Mouse (Mus musculus) embryonic stem cell, embryonic (primary cell): Measurements from ENCODE around the gene Numbl.

ENCODE experiments used
- CTCF ChIA-PET, 4 experiments: fragments of 300-600 bp in 2 of 4; fragments of 350-600 bp in 2 of 4; sonication (Branson Sonifier 250); formaldehyde crosslinking; loops; one replicate each; lab custom pipeline; 2022; ENCODE audit warnings: inconsistent platforms in 2 of 4; lab: Charles Lee
- POLR2A ChIA-PET, 4 experiments: fragments of 300-600 bp in 2 of 4; fragments of 350-600 bp in 2 of 4; sonication (Branson Sonifier 250); formaldehyde crosslinking; loops; one replicate each; lab custom pipeline; 2022; ENCODE audit warnings: antibody characterized with exemption in 4 of 4, inconsistent platforms in 1 of 4; lab: Charles Lee

Gene Numbl

DNA sequence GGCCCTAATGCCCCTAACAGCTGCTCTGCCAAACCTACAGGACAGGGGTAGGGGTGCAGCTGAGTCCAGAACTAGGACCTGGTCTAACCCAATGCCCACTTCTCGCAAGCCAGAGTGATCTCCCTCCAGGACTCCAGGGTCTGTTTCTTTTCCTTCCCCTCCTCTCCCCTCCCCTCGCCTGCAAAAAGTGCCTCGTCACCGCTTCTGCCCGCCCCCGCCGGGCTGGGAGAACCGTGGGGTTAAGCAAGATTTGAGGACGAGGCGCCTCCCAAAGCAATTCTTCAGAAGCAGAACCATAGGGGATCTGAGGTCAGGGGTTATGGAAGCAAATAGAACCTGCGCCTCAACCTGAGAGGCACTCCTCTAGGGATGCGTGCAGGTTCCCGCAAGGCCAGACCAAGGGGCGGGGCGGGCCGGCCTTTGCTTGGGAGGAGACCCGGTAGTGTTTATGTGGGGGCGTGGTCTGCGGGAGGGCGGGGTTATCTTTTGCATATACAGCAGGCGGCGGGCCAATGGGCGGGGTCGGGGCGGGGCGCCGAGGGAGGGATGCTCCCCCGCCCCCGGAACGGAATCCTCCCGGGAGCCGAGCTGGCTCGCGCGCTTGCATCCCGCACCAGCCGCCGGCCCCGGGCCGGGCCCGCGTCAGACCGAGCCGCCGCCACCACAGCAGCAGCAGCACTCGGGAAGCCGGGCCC lies at the start of gene Numbl:
Gene Numbl, plus strand, starts transcription at position 229 of the 695 bp plus-strand sequence.
- CTCF ChIA-PET, result interaction anchor here in 3 of 4 experiments (0.5 to 8.9 kb wide), 24 partner anchors 11 to 1608 kb away, joined by 3 to 85 read pairs (median 6); partner anchors contain the start of genes Rab4b (in 2 of the 3) and Coq8b (in 1 of the 3)

DNA sequence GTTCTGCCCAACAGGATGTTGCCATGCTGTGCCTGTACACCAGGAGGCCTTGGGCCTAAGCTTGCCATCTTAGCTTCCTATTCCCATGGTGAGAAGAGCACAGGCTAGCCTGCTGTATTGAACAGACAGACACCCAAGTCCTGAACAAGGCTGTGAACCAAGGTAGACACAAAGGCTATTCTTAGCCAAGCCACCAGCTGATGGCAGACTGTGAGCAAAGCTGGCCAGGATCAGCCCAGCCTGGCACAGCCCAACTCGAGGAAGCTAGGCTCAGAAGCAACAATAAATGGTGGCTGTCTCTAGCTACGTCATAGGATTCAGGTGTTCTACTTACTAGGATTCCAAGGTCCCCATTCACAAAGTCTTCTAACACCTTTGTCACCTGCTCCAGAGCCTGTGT lies 45.6 kb upstream of the Numbl start:
- POLR2A ChIA-PET, result interaction anchor here (0.6 to 6.1 kb wide), 24 partner anchors 9 to 1809 kb away, joined by 3 to 65 read pairs (median 4); partner anchors contain the start of genes BC024978 (in 3 of the 4), Snrpa (in 3 of the 4), Coq8b (in 1 of the 4) and Egln2 (in 1 of the 4)
- CTCF ChIA-PET, result interaction anchor here in 2 of 4 experiments (0.5 to 1.7 kb wide), 7 partner anchors 9 to 278 kb away, joined by 3 to 9 read pairs (median 3); partner anchors contain the start of gene Snrpa (in 1 of the 2)

More for the DNA sequence above, at the start of gene Numbl:
- POLR2A ChIA-PET, result interaction anchor here (0.5 to 6.8 kb wide), 74 partner anchors 9 to 1118 kb away, joined by 3 to 66 read pairs (median 4); partner anchors contain the start of genes BC024978 (in 3 of the 4), Coq8b (in 3 of the 4), Snrpa (in 3 of the 4) and Egln2 (in 2 of the 4)

GRCm38 (mm10) chr7:27218586-27218985 lies 39.6 kb upstream of the Numbl start:
- CTCF ChIA-PET, result interaction anchor here in 3 of 4 experiments (0.5 to 1.2 kb wide), 3 partner anchors 10 to 37 kb away, joined by 3 read pairs; partner anchors contain the start of gene Itpkc (in 1 of the 3)
- POLR2A ChIA-PET, result interaction anchor here in 3 of 4 experiments (0.6 to 6.9 kb wide), 16 partner anchors 9 to 63 kb away, joined by 3 to 65 read pairs (median 6); partner anchors contain the start of genes BC024978 (in 2 of the 3), Itpkc (in 2 of the 3), Snrpa (in 2 of the 3) and Coq8b (in 1 of the 3)

DNA sequence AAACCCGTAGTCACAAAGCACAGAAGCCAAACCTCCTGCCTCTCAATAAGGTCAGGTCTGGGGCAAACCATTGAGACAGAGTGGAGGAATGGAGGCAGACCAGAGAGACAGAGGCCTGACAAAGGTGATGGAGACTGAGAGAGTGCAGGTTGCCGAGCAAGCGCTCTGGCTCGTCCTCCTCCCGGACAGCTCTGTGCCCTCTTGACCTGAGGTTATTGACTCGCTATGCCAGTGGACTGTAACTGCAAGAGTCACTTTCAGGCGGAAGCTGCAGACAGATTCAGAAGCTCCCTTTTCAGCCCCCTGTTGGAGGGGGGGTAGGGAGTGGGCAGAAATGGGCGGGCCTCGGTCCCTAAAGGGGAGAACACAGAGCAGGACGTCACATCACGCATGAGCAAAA lies 38.3 kb upstream of the Numbl start:
- CTCF ChIA-PET, result interaction anchor here in 2 of 4 experiments (0.5 to 1.7 kb wide), 3 partner anchors 11 to 17 kb away, joined by 6 to 7 read pairs (median 6); partner anchors contain the start of gene Coq8b (in 1 of the 2)
- POLR2A ChIA-PET, result interaction anchor here in 3 of 4 experiments (0.9 to 6.9 kb wide), 10 partner anchors 8 to 65 kb away, joined by 3 to 65 read pairs (median 5); partner anchors contain the start of genes BC024978 (in 2 of the 3), Snrpa (in 2 of the 3), Coq8b (in 1 of the 3) and Itpkc (in 1 of the 3)

- CTCF ChIA-PET, result interaction anchor here in 3 of 4 experiments (0.5 to 1.3 kb wide), 4 partner anchors 9 to 1470 kb away, joined by 3 to 4 read pairs (median 3); no protein-coding TSS in a partner anchor
- POLR2A ChIA-PET, result interaction anchor here in 3 of 4 experiments (1.0 to 6.9 kb wide), 14 partner anchors 9 to 63 kb away, joined by 3 to 65 read pairs (median 6); partner anchors contain the start of genes BC024978 (in 2 of the 3), Coq8b (in 2 of the 3), Snrpa (in 2 of the 3) and Rab4b (in 1 of the 3)
Observed at GRCm38 (mm10) chr7:27221939-27222338, 36.3 kb upstream of the Numbl start.

- CTCF ChIA-PET, result interaction anchor here in 1 of 4 experiments (1.3 kb wide), 1 partner anchor 8 kb away, joined by 3 read pairs; no protein-coding TSS in a partner anchor
- POLR2A ChIA-PET, result interaction anchor here in 3 of 4 experiments (0.6 to 6.9 kb wide), 15 partner anchors 8 to 63 kb away, joined by 3 to 65 read pairs (median 6); partner anchors contain the start of genes BC024978 (in 2 of the 3), Coq8b (in 2 of the 3), Snrpa (in 2 of the 3) and Rab4b (in 1 of the 3)
Observed at GRCm38 (mm10) chr7:27222538-27222937, 35.7 kb upstream of the Numbl start.

- POLR2A ChIA-PET, result interaction anchor here in 3 of 4 experiments (0.6 to 5.7 kb wide), 18 partner anchors 8 to 93 kb away, joined by 3 to 74 read pairs (median 4); partner anchors contain the start of genes Snrpa (in 3 of the 3), BC024978 (in 2 of the 3), Coq8b (in 1 of the 3) and Rab4b (in 1 of the 3)
- CTCF ChIA-PET, result interaction anchor here in 2 of 4 experiments (0.5 to 1.8 kb wide), 3 partner anchors 8 to 1888 kb away, joined by 3 to 5 read pairs (median 4); partner anchors contain the start of gene Coq8b (in 1 of the 2)
Observed at GRCm38 (mm10) chr7:27224877-27225575, 33.2 kb upstream of the Numbl start.

DNA sequence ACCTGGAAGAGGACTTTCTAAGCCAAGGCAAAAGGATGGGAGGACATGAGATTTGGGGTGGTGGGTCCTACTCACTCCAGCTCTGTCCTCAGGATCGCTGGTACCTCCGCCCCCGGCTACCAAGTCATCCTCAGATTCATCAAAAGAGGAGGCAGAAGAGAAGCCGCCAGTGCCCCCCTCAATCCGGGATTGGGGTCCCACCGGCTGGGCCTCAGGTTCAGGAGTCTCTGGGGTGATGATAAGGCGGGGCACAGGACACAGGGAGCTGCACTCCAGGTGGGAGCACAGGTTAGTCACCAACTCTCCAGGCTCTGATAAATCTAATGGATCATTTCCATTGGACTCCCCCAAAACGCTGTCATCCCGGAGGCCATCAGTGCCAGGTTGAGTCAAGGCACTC lies 31.0 kb upstream of the Numbl start:
- POLR2A ChIA-PET, result interaction anchor here in 3 of 4 experiments (1.0 to 7.6 kb wide), 19 partner anchors 8 to 281 kb away, joined by 3 to 88 read pairs (median 9); partner anchors contain the start of genes BC024978 (in 3 of the 3), Snrpa (in 3 of the 3), Egln2 (in 1 of the 3) and Rab4b (in 1 of the 3)
- CTCF ChIA-PET, result interaction anchor here in 1 of 4 experiments (1.1 to 1.5 kb wide), 2 partner anchors 23 to 49 kb away, joined by 3 read pairs; partner anchors contain the start of gene Rab4b

GRCm38 (mm10) chr7:27227676-27228075 lies 30.6 kb upstream of the Numbl start:
- POLR2A ChIA-PET, result interaction anchor here in 3 of 4 experiments (1.0 to 7.6 kb wide), 27 partner anchors 8 to 280 kb away, joined by 3 to 88 read pairs (median 8); partner anchors contain the start of genes BC024978 (in 3 of the 3), Snrpa (in 3 of the 3), Egln2 (in 1 of the 3) and Rab4b (in 1 of the 3)
- CTCF ChIA-PET, result interaction anchor here in 3 of 4 experiments (0.5 to 1.5 kb wide), 6 partner anchors 24 to 1818 kb away, joined by 3 read pairs; partner anchors contain the start of gene Rab4b (in 1 of the 3)

- ChIA-PET POLR2A (interaction anchor here in 3 of 4 experiments (0.5 to 7.6 kb wide), 53 partner anchors 9 to 1541 kb away, joined by 3 to 88 read pairs (median 5); partner anchors contain the start of genes BC024978 (in 3 of the 3), Snrpa (in 3 of the 3), Egln2 (in 2 of the 3) and Numbl (in 2 of the 3)), CTCF (interaction anchor here (0.5 to 1.6 kb wide), 16 partner anchors 9 to 103 kb away, joined by 3 to 7 read pairs (median 3); partner anchors contain the start of gene Rab4b (in 1 of the 4))
Observed at GRCm38 (mm10) chr7:27228281-27228821, 29.9 kb upstream of the Numbl start, which contains the start of gene Itpkc. Itpkc (minus strand) TSS chr7:27228661.

DNA sequence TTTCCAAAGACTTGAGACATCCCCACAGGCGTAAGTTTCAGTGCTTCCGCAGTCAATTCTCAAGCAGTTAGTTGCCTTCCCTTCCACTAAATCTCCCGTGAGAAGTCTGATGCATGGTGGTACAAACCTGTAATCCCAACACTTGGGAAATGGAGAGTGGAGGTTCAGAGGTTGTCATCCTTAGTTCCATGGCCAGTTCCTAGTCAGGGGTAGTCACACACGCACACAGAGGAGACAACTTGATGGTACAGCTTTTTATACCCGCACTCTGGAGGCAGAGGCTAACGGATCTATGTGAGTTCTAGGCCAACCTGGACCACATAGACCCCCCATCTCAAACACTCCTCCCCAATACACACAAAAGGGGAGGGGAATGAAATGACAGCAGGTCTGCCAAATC lies 29.4 kb upstream of the Numbl start:
- ChIA-PET POLR2A (interaction anchor here in 3 of 4 experiments (0.5 to 7.6 kb wide), 43 partner anchors 9 to 1474 kb away, joined by 3 to 88 read pairs (median 5); partner anchors contain the start of genes BC024978 (in 3 of the 3), Snrpa (in 3 of the 3), Numbl (in 2 of the 3) and Rab4b (in 2 of the 3)), CTCF (interaction anchor here (0.6 to 1.6 kb wide), 10 partner anchors 9 to 103 kb away, joined by 3 to 7 read pairs (median 3); no protein-coding TSS in a partner anchor)

DNA sequence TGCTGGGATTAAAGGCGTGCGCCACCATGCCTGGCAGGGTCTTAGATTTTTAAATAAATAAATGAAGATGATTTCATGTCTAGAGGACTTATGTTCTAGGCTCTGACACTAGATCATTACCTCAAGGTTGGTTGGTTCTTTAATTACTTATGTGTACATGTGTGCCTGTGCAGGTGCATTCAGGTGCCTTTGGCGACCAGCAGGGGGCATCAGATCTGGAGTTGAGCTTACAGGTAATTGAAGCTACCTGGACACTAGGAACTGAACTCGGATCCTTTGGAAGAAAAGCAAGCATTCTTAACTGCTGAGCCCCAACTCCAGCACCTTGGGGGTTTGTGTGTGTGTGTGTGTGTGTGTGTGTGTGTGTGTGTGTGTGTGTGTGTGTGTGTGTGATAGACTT lies 27.5 kb upstream of the Numbl start:
- ChIA-PET POLR2A (interaction anchor here in 3 of 4 experiments (0.6 to 7.6 kb wide), 35 partner anchors 9 to 949 kb away, joined by 3 to 114 read pairs (median 4); partner anchors contain the start of genes BC024978 (in 3 of the 3), Snrpa (in 3 of the 3), Egln2 (in 2 of the 3) and Dyrk1b (in 1 of the 3)), CTCF (interaction anchor here (0.5 to 3.6 kb wide), 57 partner anchors 9 to 419 kb away, joined by 3 to 48 read pairs (median 4); partner anchors contain the start of genes Rab4b (in 3 of the 4), BC024978 (in 1 of the 4), Numbl (in 1 of the 4) and Snrpa (in 1 of the 4))

DNA sequence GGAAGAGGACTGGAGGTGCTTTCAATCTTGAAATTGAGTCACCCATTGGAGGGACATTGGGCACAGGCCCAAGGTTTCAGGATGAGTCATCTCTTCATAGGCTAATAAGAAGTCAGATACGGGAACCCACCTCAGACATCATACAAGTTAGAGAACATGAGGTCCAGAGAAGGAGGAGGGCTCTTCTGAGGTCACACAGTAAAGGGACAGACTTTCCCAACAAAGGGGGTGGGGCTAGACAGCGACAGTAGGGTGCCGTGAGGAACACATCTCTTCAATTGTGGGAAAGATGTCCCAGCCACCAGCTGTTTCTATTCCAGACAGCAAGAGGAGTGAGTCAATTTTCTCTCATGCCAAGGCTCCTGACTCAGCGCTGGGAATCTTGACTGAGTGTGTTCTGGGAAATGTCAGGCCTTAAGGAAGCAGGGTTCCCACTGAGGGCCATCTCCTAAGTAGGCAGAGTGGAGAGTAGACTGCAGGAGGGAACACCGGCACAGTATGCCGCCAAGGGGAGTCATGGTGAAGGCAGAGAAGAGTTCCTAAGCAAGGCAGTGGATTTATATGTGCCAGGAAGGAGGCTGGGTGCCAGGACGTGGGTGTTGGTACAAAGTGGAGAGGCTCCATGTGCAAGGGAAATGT lies 26.4 kb upstream of the Numbl start:
- ChIA-PET POLR2A (interaction anchor here in 3 of 4 experiments (0.9 to 7.6 kb wide), 44 partner anchors 9 to 276 kb away, joined by 3 to 114 read pairs (median 8); partner anchors contain the start of genes BC024978 (in 2 of the 3), Egln2 (in 2 of the 3), Snrpa (in 2 of the 3) and Gm21983 (in 1 of the 3)), CTCF (interaction anchor here (0.9 to 3.6 kb wide), 26 partner anchors 8 to 322 kb away, joined by 3 to 48 read pairs (median 6); partner anchors contain the start of genes BC024978 (in 1 of the 4), Numbl (in 1 of the 4) and Snrpa (in 1 of the 4))

- CTCF ChIA-PET, result interaction anchor here (0.5 to 3.6 kb wide), 55 partner anchors 8 to 389 kb away, joined by 3 to 48 read pairs (median 4); partner anchors contain the start of genes Egln2 (in 2 of the 4), BC024978 (in 1 of the 4), Numbl (in 1 of the 4) and Rab4b (in 1 of the 4)
- POLR2A ChIA-PET, result interaction anchor here (0.6 to 7.6 kb wide), 97 partner anchors 9 to 1146 kb away, joined by 3 to 114 read pairs (median 5); partner anchors contain the start of genes BC024978 (in 3 of the 4), Egln2 (in 3 of the 4), Snrpa (in 3 of the 4) and Numbl (in 2 of the 4)
Observed at GRCm38 (mm10) chr7:27232781-27233281, 25.4 kb upstream of the Numbl start, which contains the start of gene Coq8b. Coq8b (plus strand) TSS chr7:27233023.
